Mouse (Mus musculus) hindbrain, embryonic 14.5 days (tissue): Measurements from ENCODE around the gene Crebl2. TPM values are rescaled to one million over a fixed set of nuclear protein-coding genes. Genes with fewer than 3 reads are reported as not detected.

ENCODE experiments used
- ATAC-seq: fragments of 200-750 bp; cut with Nextera tagmentation; 2 replicates; pipeline ENCODE4 v1.8.0; 2017; ENCODE audit warnings: moderate number of reproducible peaks, mild to moderate bottlenecking, moderate TSS enrichment, moderate library complexity; ENCODE audit not compliant: low FRiP score
- DNase-seq: peaks from one replicate; pipeline ENCODE4 v3.0.0-alpha.2; 2015; ENCODE audit warnings: low spot score
- H3K27ac ChIP-seq: fragments of 300-500 bp; sonication (generic); 2 replicates; pipeline ENCODE4 v1.5.1; 2014; ENCODE audit warnings: mild to moderate bottlenecking, moderate library complexity
- H3K27me3 ChIP-seq: fragments of 300-500 bp; sonication (generic); 2 replicates; pipeline ENCODE4 v1.6.1; 2014; ENCODE audit warnings: mild to moderate bottlenecking, low read length, mixed read lengths; ENCODE audit not compliant: control insufficient read depth, insufficient read depth
- H3K36me3 ChIP-seq: fragments of 300-500 bp; sonication (generic); replicated peaks from 2 replicates; pipeline ENCODE4 v1.6.1; 2014; ENCODE audit not compliant: control insufficient read depth, insufficient read depth
- H3K4me1 ChIP-seq: fragments of 300-500 bp; sonication (generic); replicated peaks from 2 replicates; pipeline ENCODE4 v1.6.1; 2014; ENCODE audit warnings: antibody characterized with exemption, low read length, mixed read lengths; ENCODE audit not compliant: control insufficient read depth, insufficient read depth
- H3K4me2 ChIP-seq: fragments of 300-500 bp; sonication (generic); replicated peaks from 2 replicates; pipeline ENCODE4 v1.6.1; 2014; ENCODE audit warnings: mild to moderate bottlenecking, moderate library complexity
- H3K4me3 ChIP-seq: fragments of 300-500 bp; sonication (generic); replicated peaks from 2 replicates; pipeline ENCODE4 v1.5.1; 2014; ENCODE audit warnings: mild to moderate bottlenecking, low read length
- H3K9ac ChIP-seq: fragments of 300-500 bp; sonication (generic); 2 replicates; pipeline ENCODE4 v1.6.1; 2014
- H3K9me3 ChIP-seq: fragments of 300-500 bp; sonication (generic); 2 replicates; pipeline ENCODE4 v1.6.1; 2016; ENCODE audit warnings: low read length; ENCODE audit not compliant: control insufficient read depth
- WGBS: fragments of 180-500 bp; shearing (Covaris S2); extraction: QIAGEN DNeasy Blood & Tissue Kit; methylation state at CpG from one replicate; pipeline ENCODE4 v1.1.7; 2014; 5-methylcytosine and 5-hydroxymethylcytosine counted together
- polyA plus RNA-seq: library from polyadenylated mRNA; unstranded; fragments of >200 nt; fragmentation: Nextera tagmentation; extraction: Ambion mirVana; gene quantifications from 2 replicates; pipeline ENCODE4 v1.2.1, GENCODE M21; 2014

Gene Crebl2
- polyA plus RNA-seq, 1 experiment from 2014 or later: 3.3 TPM

DNA sequence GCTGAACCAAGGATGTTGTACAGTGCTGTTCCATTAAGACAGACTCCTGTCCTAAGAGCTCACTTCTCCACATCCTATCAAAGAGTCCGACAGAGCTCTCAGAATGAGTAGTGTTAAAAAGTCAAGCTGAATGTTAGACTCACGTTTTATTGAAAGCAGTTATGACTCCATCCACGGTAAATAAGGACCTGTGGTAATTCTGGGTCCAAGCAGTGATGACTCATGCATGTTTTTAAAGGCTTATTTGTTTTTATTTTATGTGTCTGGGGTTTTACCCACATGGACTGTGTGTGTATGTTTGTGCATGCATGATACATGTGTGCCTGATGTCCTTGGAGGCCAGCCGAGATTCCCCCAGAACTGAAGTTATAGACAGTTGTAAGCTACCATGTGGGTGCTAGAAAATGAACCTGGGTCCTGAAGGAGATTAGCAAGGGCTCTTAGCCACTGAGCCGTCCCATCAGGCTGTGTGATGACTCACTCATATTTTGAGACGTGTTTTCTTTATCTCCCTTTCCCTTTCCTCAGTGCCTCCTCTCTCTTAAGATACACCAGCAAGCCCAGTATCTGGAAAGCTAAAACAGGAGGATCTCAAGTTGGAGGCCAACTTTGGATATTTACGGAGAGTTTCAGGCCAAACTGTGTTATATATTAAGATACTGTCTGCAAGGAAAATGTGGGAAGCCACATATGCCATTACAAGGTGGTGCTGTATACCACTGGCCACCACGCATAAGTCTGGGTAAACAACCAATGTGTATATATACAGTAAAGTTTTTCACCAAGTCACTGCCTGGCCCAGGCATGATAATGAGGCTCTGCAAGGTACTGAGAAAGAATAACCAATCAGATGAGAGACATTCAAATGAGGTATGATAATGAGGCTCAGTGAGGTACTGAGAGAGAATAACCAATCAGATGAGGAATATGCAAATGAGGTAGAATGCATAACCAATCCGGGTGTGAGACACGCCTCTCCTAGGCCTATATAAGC lies 74.2 kb downstream of the Crebl2 start:
- Histone ChIP-seq H3K9me3 (no peaks in the 10 kb centered on the region), H3K4me2 (no peak overlapping the region), H3K9ac (no peak overlapping the region), H3K4me3 (no peak overlapping the region), H3K27ac (no peak overlapping the region), H3K27me3 (no peaks in the 10 kb centered on the region), H3K4me1 (peaks cover 4% of the 10 kb centered on the region), H3K36me3 (no peaks in the 10 kb centered on the region)
- WGBS: 97% methylated on average over 10 of the region's 10 CpGs
- DNase-seq (no peak), ATAC-seq (no peak)

DNA sequence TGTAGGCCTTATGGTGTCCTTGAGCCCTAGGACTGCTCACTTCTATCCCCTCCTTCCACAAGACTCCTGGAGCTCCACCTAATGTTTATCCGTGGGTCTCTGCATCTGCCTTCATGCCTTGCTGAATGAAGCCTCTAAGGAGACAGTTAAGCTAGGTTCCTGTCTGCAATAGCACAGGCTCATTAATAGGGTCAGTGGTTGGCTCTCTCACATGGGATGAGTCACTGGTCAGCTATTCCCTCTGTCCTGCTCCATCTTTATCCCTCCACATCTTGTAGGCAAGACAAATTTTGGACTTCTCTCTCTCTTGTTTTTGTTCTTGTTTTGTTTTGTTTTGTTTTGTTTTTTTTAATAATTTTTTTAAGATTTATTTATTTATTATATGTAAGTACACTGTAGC lies 75.9 kb downstream of the Crebl2 start:
- H3K27me3 ChIP-seq: no peaks in the 10 kb centered on the region
- no peaks in the 10 kb centered on the region for H3K36me3 ChIP-seq
- H3K4me2 ChIP-seq: no peak overlapping the region
- H3K9ac ChIP-seq: no peak overlapping the region
- DNase-seq: no peak
- WGBS: 75% methylated on average over 1 of the region's 1 CpGs
- H3K4me1 ChIP-seq: no peaks in the 10 kb centered on the region
- H3K4me3 ChIP-seq: no peak overlapping the region
- no peak overlapping the region for H3K27ac ChIP-seq
- ATAC-seq: no peak
- no peaks in the 10 kb centered on the region for H3K9me3 ChIP-seq

Other genes starting within 250 kb of the Crebl2 start
- gene Mansc1, start 197.7 kb upstream of the Crebl2 start, polyA plus RNA-seq: 1.3 and 1.5 TPM in 2 replicates
- gene Borcs5, start 190.6 kb upstream of the Crebl2 start, polyA plus RNA-seq: 42.6 and 44.5 TPM in 2 replicates
- 5.4 and 5.7 TPM in 2 replicates for gene Dusp16, start 37.5 kb upstream of the Crebl2 start, polyA plus RNA-seq
- gene Gpr19, start 68.4 kb downstream of the Crebl2 start, polyA plus RNA-seq: 34.0 and 37.1 TPM in 2 replicates
- gene Cdkn1b, start 90.2 kb downstream of the Crebl2 start, polyA plus RNA-seq: 18.5 and 19.0 TPM in 2 replicates
- 3.9 TPM in 2 replicates for gene Apold1, start 151.6 kb downstream of the Crebl2 start, polyA plus RNA-seq
- 70.4 and 72.6 TPM in 2 replicates for gene Ddx47, start 181.5 kb downstream of the Crebl2 start, polyA plus RNA-seq
- 0.09 and 0.56 TPM in 2 replicates for gene Gprc5a, start 235.5 kb downstream of the Crebl2 start, polyA plus RNA-seq